Mouse (Mus musculus): Measurements from ENCODE around the gene Top2a. TPM values are rescaled to one million over a fixed set of nuclear protein-coding genes. Genes with fewer than 3 reads are reported as not detected.

Top2a gene
- polyA plus RNA-seq, 1 experiment from 2014 or later = 315 TPM

DNA sequence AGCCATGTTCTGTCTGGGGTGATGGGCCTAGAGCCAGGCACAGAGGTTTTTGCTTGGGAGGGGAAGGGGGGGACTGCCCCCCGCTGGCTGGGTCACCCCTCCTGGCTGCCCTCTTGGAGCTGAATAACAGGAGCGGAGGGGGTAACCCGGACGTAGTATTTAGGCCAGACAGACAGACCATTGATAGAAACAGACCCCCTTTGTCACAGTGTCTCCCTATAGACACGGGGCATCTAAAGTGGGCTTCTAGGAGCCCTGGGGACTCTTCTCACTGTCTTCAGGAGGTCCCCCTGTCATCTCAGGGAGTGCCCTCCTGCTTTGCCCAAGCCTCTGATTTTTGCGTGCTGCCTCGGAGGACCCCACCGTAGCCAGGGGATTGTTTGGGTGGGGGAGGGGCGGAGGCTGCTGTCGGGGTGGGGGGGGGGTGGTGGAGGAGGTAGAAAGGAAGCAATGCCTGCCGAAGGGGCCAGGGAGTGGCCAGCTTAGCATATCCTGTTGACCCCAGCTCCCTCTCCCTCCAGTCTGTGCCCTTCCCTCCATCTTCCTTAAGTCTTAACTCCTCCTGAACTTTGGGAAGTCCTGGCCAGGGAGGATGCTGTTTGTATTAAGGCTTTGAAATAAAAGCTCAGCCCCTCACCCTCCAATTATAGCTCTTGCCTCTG is 58.4 kb downstream of the Top2a start:
- Histone ChIP-seq H3K36me3 (ENCODE audit: control insufficient read depth, insufficient read depth, low read length) (peaks cover 13% of the 10 kb centered on the region), H3K27me3 (replicated peaks; ENCODE audit: control insufficient read depth, insufficient read depth, low read length) (peaks cover 49% of the 10 kb centered on the region), H3K9me3 (ENCODE audit: control insufficient read depth, low read length) (no peaks in the 10 kb centered on the region), H3K27ac (ENCODE audit: low read depth, low read length) (peak overlapping the region; percentile 70), H3K4me3 (ENCODE audit: low read depth, low read length) (no peak overlapping the region), H3K4me2 (peak overlapping the region; percentile 100), H3K4me1 (replicated peaks; ENCODE audit: control insufficient read depth, insufficient read depth, low read length) (peaks cover 91% of the 10 kb centered on the region), H3K9ac (ENCODE audit: low read depth, low read length) (no peak overlapping the region)
- no peak for ATAC-seq (replicated peaks; ENCODE audit: low FRiP score)
- DNase-seq (ENCODE audit: low spot score) = no peak
- 26% methylated on average over 10 of the region's 11 CpGs for WGBS

GRCm38 (mm10) chr11:98964616-98965415 is 59.2 kb downstream of the Top2a start:
- Histone ChIP-seq H3K27me3 (replicated peaks; ENCODE audit: control insufficient read depth, insufficient read depth, low read length) (peaks cover 47% of the 10 kb centered on the region), H3K27ac (ENCODE audit: low read depth, low read length) (peak overlapping the region; percentile 70), H3K36me3 (ENCODE audit: control insufficient read depth, insufficient read depth, low read length) (peaks cover 11% of the 10 kb centered on the region), H3K4me1 (replicated peaks; ENCODE audit: control insufficient read depth, insufficient read depth, low read length) (peaks cover 89% of the 10 kb centered on the region), H3K9ac (ENCODE audit: low read depth, low read length) (0 out of 2 replicates have a peak overlapping the region, but pooled peaks have one; percentile 2), H3K4me2 (peak overlapping the region; percentile 100), H3K4me3 (ENCODE audit: low read depth, low read length) (no peak overlapping the region; the same call in 1 of the 2 replicates), H3K9me3 (ENCODE audit: control insufficient read depth, low read length) (no peaks in the 10 kb centered on the region)
- peak; percentile 33 for DNase-seq (ENCODE audit: low spot score)
- 34% methylated on average over 15 of the region's 15 CpGs for WGBS
- ATAC-seq (replicated peaks; ENCODE audit: low FRiP score) = no peak

DNA sequence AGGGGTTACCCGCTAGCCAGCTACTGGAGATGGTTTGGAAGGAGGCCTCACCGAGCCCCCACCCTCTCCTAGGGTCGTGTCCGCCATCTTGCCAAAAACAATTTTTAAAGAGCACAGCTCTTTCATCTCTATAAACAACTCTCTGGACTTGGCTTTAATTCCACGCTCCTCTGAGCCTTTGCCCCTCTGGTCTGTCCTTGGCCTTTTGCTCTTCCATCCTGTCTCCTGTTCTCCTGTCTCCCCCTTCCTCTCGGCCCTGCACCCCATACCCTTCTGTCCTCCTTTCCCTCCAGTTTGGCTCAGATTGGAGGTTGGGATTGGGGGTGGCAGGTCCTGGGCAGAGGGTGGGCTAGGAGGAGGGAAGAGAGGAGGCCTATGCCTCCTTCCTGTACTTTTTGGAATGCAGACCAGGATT is 59.8 kb downstream of the Top2a start:
- no peaks in the 10 kb centered on the region for H3K9me3 ChIP-seq (ENCODE audit: control insufficient read depth, low read length)
- ATAC-seq (replicated peaks; ENCODE audit: low FRiP score) (no peak), DNase-seq (ENCODE audit: low spot score) (no peak)
- peaks cover 91% of the 10 kb centered on the region for H3K4me1 ChIP-seq (replicated peaks; ENCODE audit: control insufficient read depth, insufficient read depth, low read length)
- peak overlapping the region; percentile 100 for H3K4me2 ChIP-seq
- 0 out of 2 replicates have a peak overlapping the region, but pooled peaks have one; percentile 2 for H3K9ac ChIP-seq (ENCODE audit: low read depth, low read length)
- H3K36me3 ChIP-seq (ENCODE audit: control insufficient read depth, insufficient read depth, low read length) = peaks cover 8% of the 10 kb centered on the region
- peak overlapping the region; percentile 70 for H3K27ac ChIP-seq (ENCODE audit: low read depth, low read length)
- H3K4me3 ChIP-seq (ENCODE audit: low read depth, low read length) = no peak overlapping the region; the same call in 1 of the 2 replicates
- peaks cover 42% of the 10 kb centered on the region for H3K27me3 ChIP-seq (replicated peaks; ENCODE audit: control insufficient read depth, insufficient read depth, low read length)
- WGBS = 16% methylated on average over 6 of the region's 6 CpGs

- under 1% methylated on average over 32 of the region's 32 CpGs for whole genome bisulfite sequencing
- Histone ChIP-seq H3K36me3 (ENCODE audit: control insufficient read depth, insufficient read depth, low read length) (peaks cover 5% of the 10 kb centered on the region), H3K4me1 (replicated peaks; ENCODE audit: control insufficient read depth, insufficient read depth, low read length) (peaks cover 90% of the 10 kb centered on the region), H3K4me2 (peak overlapping the region; percentile 100), H3K27ac (ENCODE audit: low read depth, low read length) (peak overlapping the region; percentile 70), H3K4me3 (ENCODE audit: low read depth, low read length) (peak overlapping the region; percentile 73), H3K9me3 (ENCODE audit: control insufficient read depth, low read length) (no peaks in the 10 kb centered on the region), H3K27me3 (replicated peaks; ENCODE audit: control insufficient read depth, insufficient read depth, low read length) (peaks cover 39% of the 10 kb centered on the region), H3K9ac (ENCODE audit: low read depth, low read length) (peak overlapping the region; percentile 17)
- DNase-seq (ENCODE audit: low spot score) (peak; percentile 72), ATAC-seq (replicated peaks; ENCODE audit: low FRiP score) (peak; percentile 38)
These were observed 60.6 kb downstream of the Top2a start for GRCm38 (mm10) chr11:98963191-98964021.

GRCm38 (mm10) chr11:98962421-98963095 is 61.4 kb downstream of the Top2a start:
- DNase-seq (ENCODE audit: low spot score) (peak; percentile 37), ATAC-seq (replicated peaks; ENCODE audit: low FRiP score) (no peak)
- Histone ChIP-seq H3K27me3 (replicated peaks; ENCODE audit: control insufficient read depth, insufficient read depth, low read length) (peaks cover 39% of the 10 kb centered on the region), H3K4me2 (peak overlapping the region; percentile 100), H3K4me3 (ENCODE audit: low read depth, low read length) (peak overlapping the region; percentile 73), H3K27ac (ENCODE audit: low read depth, low read length) (peak overlapping the region; percentile 70; the same call in 1 of the 2 replicates), H3K4me1 (replicated peaks; ENCODE audit: control insufficient read depth, insufficient read depth, low read length) (peaks cover 82% of the 10 kb centered on the region), H3K9ac (ENCODE audit: low read depth, low read length) (no peak overlapping the region), H3K9me3 (ENCODE audit: control insufficient read depth, low read length) (no peaks in the 10 kb centered on the region), H3K36me3 (ENCODE audit: control insufficient read depth, insufficient read depth, low read length) (no peaks in the 10 kb centered on the region)
- 7% methylated on average over 12 of the region's 12 CpGs for WGBS

DNA sequence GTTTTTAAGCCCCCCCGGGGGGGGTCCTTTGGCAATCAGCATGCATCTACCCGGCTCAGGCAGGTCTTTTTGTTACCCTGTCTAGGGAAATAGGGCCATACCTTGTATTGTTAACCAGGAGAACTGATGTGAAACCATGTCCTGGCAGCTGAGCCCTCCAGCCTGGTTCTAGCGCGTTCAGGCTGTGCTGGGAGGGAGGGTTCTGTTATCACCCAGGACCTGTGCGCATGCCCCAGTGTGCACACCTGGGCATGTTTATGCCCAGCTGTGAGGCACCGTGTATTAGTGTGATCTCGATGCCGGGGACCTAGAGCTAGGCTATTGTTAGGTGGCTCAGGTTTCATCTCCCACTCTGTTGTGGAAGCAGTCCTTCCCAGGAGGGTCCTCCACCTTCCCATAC is 62.2 kb downstream of the Top2a start:
- WGBS = 13% methylated on average over 8 of the region's 8 CpGs
- Histone ChIP-seq H3K4me1 (replicated peaks; ENCODE audit: control insufficient read depth, insufficient read depth, low read length) (peaks cover 76% of the 10 kb centered on the region), H3K9me3 (ENCODE audit: control insufficient read depth, low read length) (no peaks in the 10 kb centered on the region), H3K27me3 (replicated peaks; ENCODE audit: control insufficient read depth, insufficient read depth, low read length) (peaks cover 39% of the 10 kb centered on the region), H3K27ac (ENCODE audit: low read depth, low read length) (no peak overlapping the region; the same call in 1 of the 2 replicates), H3K4me3 (ENCODE audit: low read depth, low read length) (peak overlapping the region; percentile 73), H3K9ac (ENCODE audit: low read depth, low read length) (peak overlapping the region; percentile 51), H3K4me2 (peak overlapping the region; percentile 100), H3K36me3 (ENCODE audit: control insufficient read depth, insufficient read depth, low read length) (no peaks in the 10 kb centered on the region)
- DNase-seq (ENCODE audit: low spot score) = peak; percentile 34
- no peak for ATAC-seq (replicated peaks; ENCODE audit: low FRiP score)

- no peaks in the 10 kb centered on the region for H3K9me3 ChIP-seq (ENCODE audit: control insufficient read depth, low read length)
- H3K27me3 ChIP-seq (replicated peaks; ENCODE audit: control insufficient read depth, insufficient read depth, low read length) = peaks cover 39% of the 10 kb centered on the region
- peak; percentile 43 for DNase-seq (ENCODE audit: low spot score)
- H3K36me3 ChIP-seq (ENCODE audit: control insufficient read depth, insufficient read depth, low read length) = no peaks in the 10 kb centered on the region
- peaks cover 72% of the 10 kb centered on the region for H3K4me1 ChIP-seq (replicated peaks; ENCODE audit: control insufficient read depth, insufficient read depth, low read length)
- 5% methylated on average over 18 of the region's 18 CpGs for WGBS
- no peak for ATAC-seq (replicated peaks; ENCODE audit: low FRiP score)
- peak overlapping the region; percentile 71 for H3K9ac ChIP-seq (ENCODE audit: low read depth, low read length)
- peak overlapping the region; percentile 100 for H3K4me2 ChIP-seq
- H3K4me3 ChIP-seq (ENCODE audit: low read depth, low read length) = peak overlapping the region; percentile 73
- H3K27ac ChIP-seq (ENCODE audit: low read depth, low read length) = peak overlapping the region; percentile 80; the same call in 1 of the 2 replicates
These were observed 62.9 kb downstream of the Top2a start for GRCm38 (mm10) chr11:98961051-98961592.

Data from liver, embryonic 11.5 days (tissue).